Mouse (Mus musculus) embryonic facial prominence, embryonic 14.5 days (tissue): ENCODE measurements at regions not wholly inside any gene's neighbourhood (a gene's known extent, or its start where the extent isn't known, plus 50 kb on each side); places are given as distances from the start of the nearest gene placed in this dataset.

Experiments used
- ATAC-seq: fragments of 200-750 bp; cut with Nextera tagmentation; 2 replicates; pipeline ENCODE4 v1.8.0; 2017; ENCODE audit warnings: low read depth, moderate number of reproducible peaks, moderate TSS enrichment
- DNase-seq: peaks from one replicate; pipeline ENCODE4 v3.0.0-alpha.2; 2015; ENCODE audit warnings: low spot score
- H3K27ac ChIP-seq: fragments of 300-500 bp; sonication (generic); replicated peaks from 2 replicates; pipeline ENCODE4 v1.5.1; 2014; ENCODE audit warnings: low read depth, mild to moderate bottlenecking, low read length, moderate library complexity
- H3K27me3 ChIP-seq: fragments of 300-500 bp; sonication (generic); replicated peaks from 2 replicates; pipeline ENCODE4 v1.6.1; 2014; ENCODE audit warnings: low read length; ENCODE audit not compliant: control insufficient read depth, insufficient read depth
- H3K36me3 ChIP-seq: fragments of 300-500 bp; sonication (generic); 2 replicates; pipeline ENCODE4 v1.6.1; 2014; ENCODE audit warnings: low read length, mixed read lengths; ENCODE audit not compliant: control insufficient read depth, insufficient read depth
- H3K4me1 ChIP-seq: fragments of 300-500 bp; sonication (generic); 2 replicates; pipeline ENCODE4 v1.6.1; 2014; ENCODE audit warnings: antibody characterized with exemption, low read length; ENCODE audit not compliant: control insufficient read depth, insufficient read depth
- H3K4me2 ChIP-seq: fragments of 300-500 bp; sonication (generic); 2 replicates; pipeline ENCODE4 v1.6.1; 2014; ENCODE audit warnings: low read depth, mild to moderate bottlenecking, low read length, moderate library complexity, mixed read lengths
- H3K4me3 ChIP-seq: fragments of 300-500 bp; sonication (generic); 2 replicates; pipeline ENCODE4 v1.5.1; 2014; ENCODE audit warnings: low read depth, mild to moderate bottlenecking, low read length
- H3K9ac ChIP-seq: fragments of 300-500 bp; sonication (generic); 2 replicates; pipeline ENCODE4 v1.6.1; 2014; ENCODE audit warnings: low read depth, mild to moderate bottlenecking, low read length, moderate library complexity, mixed read lengths
- H3K9me3 ChIP-seq: fragments of 300-500 bp; sonication (generic); 2 replicates; pipeline ENCODE4 v1.6.1; 2016; ENCODE audit warnings: low read length; ENCODE audit not compliant: control insufficient read depth
- WGBS: fragments of 180-500 bp; shearing (Covaris S2); extraction: QIAGEN DNeasy Blood & Tissue Kit; methylation state at CpG from one replicate; pipeline ENCODE4 v1.1.7; 2014; 5-methylcytosine and 5-hydroxymethylcytosine counted together

- no peak overlapping the region for H3K4me3 ChIP-seq
- peak overlapping the region; percentile 28; the same call in 1 of the 2 replicates for H3K27ac ChIP-seq
- H3K4me2 ChIP-seq: peak overlapping the region; percentile 53
- H3K4me1 ChIP-seq: peaks cover 16% of the 10 kb centered on the region; the same call in 1 of the 2 replicates
- H3K36me3 ChIP-seq: no peaks in the 10 kb centered on the region
- H3K9ac ChIP-seq: no peak overlapping the region
- DNase-seq (peak; percentile 19), ATAC-seq (no peak)
- no peaks in the 10 kb centered on the region for H3K27me3 ChIP-seq
- H3K9me3 ChIP-seq: no peaks in the 10 kb centered on the region
- 67% methylated on average over 9 of the region's 9 CpGs for WGBS
Observed at GRCm38 (mm10) chr12:77060766-77061561, 99.0 kb upstream of the Max start.

GRCm38 (mm10) chr12:77060060-77060695 lies 98.2 kb upstream of the Max start:
- peak overlapping the region; percentile 28; the same call in 1 of the 2 replicates for H3K27ac ChIP-seq

GRCm38 (mm10) chr12:77059679-77060059 lies 97.7 kb upstream of the Max start:
- no peak for DNase-seq
- ATAC-seq: no peak
- no peaks in the 10 kb centered on the region for H3K27me3 ChIP-seq
- no peak overlapping the region for H3K4me3 ChIP-seq
- 0 out of 2 replicates have a peak overlapping the region, but pooled peaks have one; percentile 28 for H3K27ac ChIP-seq
- no peaks in the 10 kb centered on the region for H3K9me3 ChIP-seq
- peak overlapping the region; percentile 53 for H3K4me2 ChIP-seq
- H3K4me1 ChIP-seq: peaks cover 16% of the 10 kb centered on the region; the same call in 1 of the 2 replicates
- WGBS: 74% methylated on average over 4 of the region's 4 CpGs
- H3K36me3 ChIP-seq: no peaks in the 10 kb centered on the region
- no peak overlapping the region; the same call in 1 of the 2 replicates for H3K9ac ChIP-seq

More at GRCm38 (mm10) chr12:77060060-77060695, 98.2 kb upstream of the Max start:
- H3K36me3 ChIP-seq: no peaks in the 10 kb centered on the region
- 9% methylated on average over 16 of the region's 16 CpGs for WGBS
- H3K27me3 ChIP-seq: no peaks in the 10 kb centered on the region
- no peaks in the 10 kb centered on the region for H3K9me3 ChIP-seq
- DNase-seq: peak; percentile 77
- peak overlapping the region; percentile 46 for H3K9ac ChIP-seq
- H3K4me2 ChIP-seq: peak overlapping the region; percentile 53
- peak; percentile 84 for ATAC-seq
- H3K4me1 ChIP-seq: peaks cover 16% of the 10 kb centered on the region; the same call in 1 of the 2 replicates
- peak overlapping the region; percentile 24; the same call in 1 of the 2 replicates for H3K4me3 ChIP-seq

GRCm38 (mm10) chr12:77058596-77059190 lies 96.7 kb upstream of the Max start:
- WGBS: 41% methylated on average over 4 of the region's 4 CpGs
- Histone ChIP-seq H3K36me3 (no peaks in the 10 kb centered on the region), H3K9ac (no peak overlapping the region), H3K4me1 (peaks cover 16% of the 10 kb centered on the region; the same call in 1 of the 2 replicates), H3K27ac (no peak overlapping the region), H3K27me3 (no peaks in the 10 kb centered on the region), H3K4me2 (no peak overlapping the region), H3K9me3 (no peaks in the 10 kb centered on the region), H3K4me3 (no peak overlapping the region)
- no peak for DNase-seq
- ATAC-seq: no peak

GRCm38 (mm10) chr12:77056748-77057370 lies 94.9 kb upstream of the Max start:
- Histone ChIP-seq H3K4me2 (no peak overlapping the region), H3K9me3 (no peaks in the 10 kb centered on the region), H3K9ac (no peak overlapping the region), H3K4me3 (no peak overlapping the region), H3K27ac (no peak overlapping the region), H3K27me3 (no peaks in the 10 kb centered on the region), H3K36me3 (no peaks in the 10 kb centered on the region), H3K4me1 (peaks cover 16% of the 10 kb centered on the region; the same call in 1 of the 2 replicates)
- DNase-seq (no peak), ATAC-seq (no peak)
- 55% methylated on average over 5 of the region's 5 CpGs for WGBS

- H3K9me3 ChIP-seq: no peaks in the 10 kb centered on the region
Observed at GRCm38 (mm10) chr12:77054700-77055099, 92.7 kb upstream of the Max start.

GRCm38 (mm10) chr12:77054211-77054610 lies 92.2 kb upstream of the Max start:
- Histone ChIP-seq H3K4me3 (no peak overlapping the region), H3K9ac (no peak overlapping the region), H3K27me3 (0 out of 2 replicates have a peak, but pooled peaks cover under 1% of the 10 kb centered on the region), H3K9me3 (no peaks in the 10 kb centered on the region), H3K4me2 (no peak overlapping the region), H3K36me3 (no peaks in the 10 kb centered on the region), H3K4me1 (no peaks in the 10 kb centered on the region), H3K27ac (no peak overlapping the region)
- WGBS: 96% methylated on average over 7 of the region's 7 CpGs
- ATAC-seq (no peak), DNase-seq (no peak)

More at GRCm38 (mm10) chr12:77054700-77055099, 92.7 kb upstream of the Max start:
- DNase-seq: no peak
- H3K4me3 ChIP-seq: no peak overlapping the region
- no peak overlapping the region for H3K27ac ChIP-seq
- no peaks in the 10 kb centered on the region for H3K27me3 ChIP-seq
- H3K4me1 ChIP-seq: 0 out of 2 replicates have a peak, but pooled peaks cover 2% of the 10 kb centered on the region
- H3K4me2 ChIP-seq: no peak overlapping the region
- no peaks in the 10 kb centered on the region for H3K36me3 ChIP-seq
- H3K9ac ChIP-seq: no peak overlapping the region
- ATAC-seq: no peak
- WGBS: 85% methylated on average over 5 of the region's 5 CpGs

- H3K4me2 ChIP-seq: no peak overlapping the region
- no peak overlapping the region for H3K4me3 ChIP-seq
- DNase-seq: peak; percentile 35
- H3K27ac ChIP-seq: no peak overlapping the region
- H3K27me3 ChIP-seq: peaks cover 13% of the 10 kb centered on the region
- H3K9me3 ChIP-seq: no peaks in the 10 kb centered on the region
- peak; percentile 60; the same call in 1 of the 2 replicates for ATAC-seq
- H3K4me1 ChIP-seq: no peaks in the 10 kb centered on the region
- 66% methylated on average over 6 of the region's 6 CpGs for WGBS
- H3K36me3 ChIP-seq: no peaks in the 10 kb centered on the region
- H3K9ac ChIP-seq: no peak overlapping the region
Observed at GRCm38 (mm10) chr12:77052853-77053252, 90.9 kb upstream of the Max start.
